Mouse (Mus musculus) heart, postnatal 0 days (tissue): ENCODE data around the gene Foxj3. TPM values are rescaled to one million over a fixed set of nuclear protein-coding genes. Genes with fewer than 3 reads are reported as not detected.

ENCODE experiments used
- ATAC-seq: fragments of 200-750 bp; cut with Nextera tagmentation; 2 replicates; pipeline ENCODE4 v1.8.0; 2017; ENCODE audit warnings: low read depth, moderate number of reproducible peaks, moderate library complexity; ENCODE audit not compliant: insufficient read depth
- DNase-seq: peaks from one replicate; pipeline ENCODE4 v3.0.0-alpha.2; 2016; ENCODE audit warnings: low spot score
- H3K27ac ChIP-seq: fragments of 300-500 bp; sonication (generic); 2 replicates; pipeline ENCODE4 v1.5.1; 2014; ENCODE audit warnings: low read depth, mild to moderate bottlenecking
- H3K27me3 ChIP-seq: fragments of 300-500 bp; sonication (generic); 2 replicates; pipeline ENCODE4 v1.6.1; 2014; ENCODE audit warnings: low read length, mixed read lengths; ENCODE audit not compliant: control insufficient read depth, insufficient read depth
- H3K36me3 ChIP-seq: fragments of 300-500 bp; sonication (generic); replicated peaks from 2 replicates; pipeline ENCODE4 v1.6.1; 2014; ENCODE audit warnings: low read length, mixed read lengths; ENCODE audit not compliant: control insufficient read depth, insufficient read depth
- H3K4me1 ChIP-seq: fragments of 300-500 bp; sonication (generic); 2 replicates; pipeline ENCODE4 v1.6.1; 2014; ENCODE audit warnings: antibody characterized with exemption; ENCODE audit not compliant: control insufficient read depth, insufficient read depth
- H3K4me2 ChIP-seq: fragments of 300-500 bp; sonication (generic); 2 replicates; pipeline ENCODE4 v1.6.1; 2014; ENCODE audit warnings: low read depth, mild to moderate bottlenecking, low read length, moderate library complexity
- H3K4me3 ChIP-seq: fragments of 300-500 bp; sonication (generic); 2 replicates; pipeline ENCODE4 v1.5.1; 2014; ENCODE audit warnings: low read depth, low read length
- H3K9ac ChIP-seq: fragments of 300-500 bp; sonication (generic); replicated peaks from 2 replicates; pipeline ENCODE4 v1.6.1; 2014; ENCODE audit warnings: low read depth, low read length, mixed read lengths
- H3K9me3 ChIP-seq: fragments of 300-500 bp; sonication (generic); replicated peaks from 2 replicates; pipeline ENCODE4 v1.6.1; 2016; ENCODE audit warnings: low read length; ENCODE audit not compliant: control insufficient read depth
- CTCF ChIP-seq: IDR thresholded peaks from 2 replicates; pipeline ENCODE4 v1.5.1; 2016; ENCODE audit warnings: antibody characterized with exemption, control low read depth, low read depth
- EP300 ChIP-seq: IDR thresholded peaks from 2 replicates; pipeline ENCODE4 v1.6.1; 2016; ENCODE audit warnings: antibody characterized with exemption, low read depth
- WGBS: fragments of 180-500 bp; shearing (Covaris S2); extraction: QIAGEN DNeasy Blood & Tissue Kit; methylation state at CpG from one replicate; pipeline ENCODE4 v1.1.7; 2014; 5-methylcytosine and 5-hydroxymethylcytosine counted together
- polyA plus RNA-seq: library from polyadenylated mRNA; unstranded; fragments of >200 nt; fragmentation: Nextera tagmentation; extraction: Ambion mirVana; gene quantifications from 2 replicates; pipeline ENCODE4 v1.2.1, GENCODE M21; 2015
- total RNA-seq: library from RNA; depleted of rRNA; stranded (reverse); fragments of >200 nt; gene quantifications from 2 replicates; pipeline ENCODE4 v1.2.3, GENCODE M21; 2014; ENCODE audit warnings: low replicate concordance

Foxj3 gene
- total and polyA plus RNA-seq, 2 experiments from 2014 or later, result 10.7 to 16.6 TPM

- H3K4me1 ChIP-seq, result peaks cover 28% of the 10 kb centered on the region
These were observed 98.9 kb downstream of the Foxj3 start for GRCm38 (mm10) chr4:119635686-119636085.

GRCm38 (mm10) chr4:119636731-119637130 is 99.9 kb downstream of the Foxj3 start:
- WGBS, result 77% methylated on average over 7 of the region's 7 CpGs
- Histone ChIP-seq H3K27ac (no peak overlapping the region), H3K9me3 (no peaks in the 10 kb centered on the region), H3K4me2 (no peak overlapping the region), H3K27me3 (no peaks in the 10 kb centered on the region), H3K36me3 (no peaks in the 10 kb centered on the region), H3K4me1 (peaks cover 28% of the 10 kb centered on the region), H3K4me3 (no peak overlapping the region), H3K9ac (no peak overlapping the region)
- no peak for DNase-seq
- ATAC-seq, result no peak
- TF ChIP-seq CTCF, result no peak
- TF ChIP-seq EP300, result no peak

More at GRCm38 (mm10) chr4:119635686-119636085, 98.9 kb downstream of the Foxj3 start:
- no peak overlapping the region for H3K9ac ChIP-seq
- no peaks in the 10 kb centered on the region for H3K9me3 ChIP-seq
- TF ChIP-seq EP300, result no peak
- TF ChIP-seq CTCF, result no peak
- no peak for ATAC-seq
- 0 out of 2 replicates have a peak overlapping the region, but pooled peaks have one; percentile 27 for H3K27ac ChIP-seq
- H3K27me3 ChIP-seq, result no peaks in the 10 kb centered on the region
- WGBS, result 63% methylated on average over 8 of the region's 8 CpGs
- DNase-seq, result no peak
- no peak overlapping the region for H3K4me2 ChIP-seq
- 0 out of 2 replicates have a peak, but pooled peaks cover 1% of the 10 kb centered on the region for H3K36me3 ChIP-seq
- no peak overlapping the region for H3K4me3 ChIP-seq

- H3K27ac ChIP-seq, result no peak within 1 kb of the TSS
- no peaks in the 10 kb centered on the region for H3K9me3 ChIP-seq
- no peaks in the 10 kb centered on the region for H3K36me3 ChIP-seq
- no peak within 1 kb of the TSS for H3K4me2 ChIP-seq
- ATAC-seq (no peak), DNase-seq (no peak)
- WGBS, result 57% methylated on average over 4 of the region's 4 CpGs
- no peaks in the 10 kb centered on the region for H3K27me3 ChIP-seq
- H3K9ac ChIP-seq, result no peak within 1 kb of the TSS
- no peak within 1 kb of the TSS for H3K4me3 ChIP-seq
- H3K4me1 ChIP-seq, result peaks cover 28% of the 10 kb centered on the region
- no peak for TF ChIP-seq CTCF
- no peak for TF ChIP-seq EP300
These were observed 100.5 kb downstream of the Foxj3 start, which contains the start of gene Guca2a for GRCm38 (mm10) chr4:119637176-119637845. Gene Guca2a (plus strand): TSS chr4:119637704.

- ATAC-seq, result no peak
- Histone ChIP-seq H3K27me3 (no peaks in the 10 kb centered on the region), H3K9me3 (0 out of 2 replicates have a peak, but pooled peaks cover 3% of the 10 kb centered on the region), H3K36me3 (no peaks in the 10 kb centered on the region), H3K27ac (no peak overlapping the region), H3K4me2 (no peak overlapping the region), H3K4me1 (peaks cover 22% of the 10 kb centered on the region), H3K4me3 (no peak overlapping the region), H3K9ac (no peak overlapping the region)
- no peak for DNase-seq
- no peak for TF ChIP-seq CTCF
- TF ChIP-seq EP300, result no peak
- 81% methylated on average over 6 of the region's 6 CpGs for WGBS
These were observed 101.1 kb downstream of the Foxj3 start for GRCm38 (mm10) chr4:119637946-119638345.

- H3K27ac ChIP-seq, result no peak overlapping the region
- H3K4me2 ChIP-seq, result no peak overlapping the region
- no peaks in the 10 kb centered on the region for H3K27me3 ChIP-seq
- 56% methylated on average over 11 of the region's 11 CpGs for WGBS
- DNase-seq, result no peak
- no peak overlapping the region for H3K4me3 ChIP-seq
- no peak overlapping the region for H3K9ac ChIP-seq
- no peak for ATAC-seq
- H3K4me1 ChIP-seq, result peaks cover 15% of the 10 kb centered on the region
- TF ChIP-seq CTCF, result no peak
- TF ChIP-seq EP300, result no peak
- H3K9me3 ChIP-seq, result 0 out of 2 replicates have a peak, but pooled peaks cover 3% of the 10 kb centered on the region
- H3K36me3 ChIP-seq, result no peaks in the 10 kb centered on the region
These were observed 101.9 kb downstream of the Foxj3 start for GRCm38 (mm10) chr4:119638656-119639055.

- no peak for ATAC-seq
These were observed 105.9 kb downstream of the Foxj3 start for GRCm38 (mm10) chr4:119642666-119643065.

More at GRCm38 (mm10) chr4:119642666-119643065, 105.9 kb downstream of the Foxj3 start:
- Histone ChIP-seq H3K36me3 (no peaks in the 10 kb centered on the region), H3K4me1 (no peaks in the 10 kb centered on the region), H3K9ac (no peak overlapping the region), H3K27ac (no peak overlapping the region), H3K27me3 (no peaks in the 10 kb centered on the region), H3K9me3 (0 out of 2 replicates have a peak, but pooled peaks cover 3% of the 10 kb centered on the region), H3K4me3 (no peak overlapping the region), H3K4me2 (no peak overlapping the region)
- TF ChIP-seq EP300, result no peak
- TF ChIP-seq CTCF, result no peak
- DNase-seq, result no peak
- 83% methylated on average over 4 of the region's 4 CpGs for WGBS
